Mouse (Mus musculus) kidney, postnatal 4 days (tissue): Measurements from ENCODE around the gene Tmcc3.
"Not testable (repeated sequence)": the region's sequence is repeated elsewhere in the genome, so short reads cannot be mapped to it uniquely, and the experiment has no call there.

Source experiments
- DNase-seq, 2 experiments: peaks; one replicate each; pipeline ENCODE4 v3.0.0; 2021; ENCODE audit warnings: mixed read lengths in 2 of 2

The Tmcc3 gene

GRCm38 (mm10) chr10:94588976-94589375 is 277.2 kb downstream of the Tmcc3 start:
- DNase-seq: no peak

- DNase-seq: no peak
These were observed 284.0 kb downstream of the Tmcc3 start for GRCm38 (mm10) chr10:94595705-94596104.

- not testable (repeated sequence) for DNase-seq
These were observed 288.1 kb downstream of the Tmcc3 start for GRCm38 (mm10) chr10:94599846-94600245.

GRCm38 (mm10) chr10:94601034-94601433 is 289.3 kb downstream of the Tmcc3 start:
- no peak for DNase-seq

GRCm38 (mm10) chr10:94605491-94605890 is 293.7 kb downstream of the Tmcc3 start:
- no peak for DNase-seq

GRCm38 (mm10) chr10:94609309-94609777 is 297.6 kb downstream of the Tmcc3 start:
- peak; percentile 73 to 82 for DNase-seq

- DNase-seq: no peak
These were observed 299.6 kb downstream of the Tmcc3 start for GRCm38 (mm10) chr10:94611228-94611968.

GRCm38 (mm10) chr10:94611969-94612440 is 300.3 kb downstream of the Tmcc3 start:
- DNase-seq: no peak

GRCm38 (mm10) chr10:94619586-94619985 is 307.8 kb downstream of the Tmcc3 start:
- DNase-seq: no peak

GRCm38 (mm10) chr10:94620561-94620960 is 308.8 kb downstream of the Tmcc3 start:
- DNase-seq: no peak

GRCm38 (mm10) chr10:94621420-94622225 is 309.9 kb downstream of the Tmcc3 start:
- no peak for DNase-seq

- no peak for DNase-seq
These were observed 310.5 kb downstream of the Tmcc3 start for GRCm38 (mm10) chr10:94622281-94622680.

- no peak for DNase-seq
These were observed 311.1 kb downstream of the Tmcc3 start for GRCm38 (mm10) chr10:94622828-94623227.

GRCm38 (mm10) chr10:94623617-94624016 is 311.9 kb downstream of the Tmcc3 start:
- peak; percentile 91 for DNase-seq

- no peak for DNase-seq
These were observed 313.3 kb downstream of the Tmcc3 start for GRCm38 (mm10) chr10:94625036-94625435.

- no peak for DNase-seq
These were observed 313.9 kb downstream of the Tmcc3 start for GRCm38 (mm10) chr10:94625606-94626005.

- no peak for DNase-seq
These were observed 319.1 kb downstream of the Tmcc3 start for GRCm38 (mm10) chr10:94630771-94631280.

- no peak for DNase-seq
These were observed 319.9 kb downstream of the Tmcc3 start for GRCm38 (mm10) chr10:94631541-94632113.

- no peak for DNase-seq
These were observed 320.5 kb downstream of the Tmcc3 start for GRCm38 (mm10) chr10:94632245-94632644.

- no peak for DNase-seq
These were observed 326.9 kb downstream of the Tmcc3 start for GRCm38 (mm10) chr10:94638599-94638998.

GRCm38 (mm10) chr10:94639281-94639680 is 327.5 kb downstream of the Tmcc3 start:
- no peak for DNase-seq

GRCm38 (mm10) chr10:94640067-94640466 is 328.3 kb downstream of the Tmcc3 start:
- no peak for DNase-seq
